Mouse (Mus musculus): ENCODE measurements around the gene Fam111a.

The Fam111a gene

DNA sequence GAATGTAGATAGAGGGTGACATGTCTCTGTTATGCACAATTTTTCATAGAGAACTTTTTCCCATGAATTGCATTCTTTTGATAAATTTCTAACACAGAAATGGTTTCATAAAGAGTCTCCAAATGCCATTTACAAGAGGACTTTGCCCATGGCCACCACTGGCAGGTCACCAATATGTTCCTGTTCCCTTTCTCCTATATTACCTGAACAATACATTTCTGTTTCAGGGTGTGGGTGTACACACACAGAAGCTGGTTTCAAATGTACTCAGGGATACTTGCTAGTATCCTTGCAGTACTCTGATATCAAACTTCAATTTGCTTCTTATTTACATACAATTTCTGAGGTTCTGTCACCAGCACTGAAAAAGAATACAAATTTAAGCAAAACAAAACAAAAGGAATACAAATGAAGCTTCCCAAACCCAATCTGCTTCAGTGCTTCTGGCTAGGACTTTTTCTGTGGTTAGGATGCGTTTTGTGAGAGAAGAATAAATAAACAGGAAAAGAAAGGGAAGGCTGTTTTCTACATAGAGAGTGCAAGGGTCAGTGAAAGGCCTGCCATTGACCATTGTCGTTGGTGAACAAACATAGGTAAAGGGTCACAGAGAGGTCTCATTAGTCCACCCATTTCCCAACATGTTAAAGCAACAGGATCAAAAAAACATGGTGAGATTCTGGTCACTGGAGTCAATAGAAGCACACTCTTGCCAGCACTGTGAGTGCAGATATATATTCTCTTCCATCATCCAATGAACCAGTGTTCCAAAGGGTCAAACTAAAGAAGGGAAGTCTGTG is 55.3 kb downstream of the Fam111a start:
- in situ Hi-C loops (cut with MboI) = no loop called here

DNA sequence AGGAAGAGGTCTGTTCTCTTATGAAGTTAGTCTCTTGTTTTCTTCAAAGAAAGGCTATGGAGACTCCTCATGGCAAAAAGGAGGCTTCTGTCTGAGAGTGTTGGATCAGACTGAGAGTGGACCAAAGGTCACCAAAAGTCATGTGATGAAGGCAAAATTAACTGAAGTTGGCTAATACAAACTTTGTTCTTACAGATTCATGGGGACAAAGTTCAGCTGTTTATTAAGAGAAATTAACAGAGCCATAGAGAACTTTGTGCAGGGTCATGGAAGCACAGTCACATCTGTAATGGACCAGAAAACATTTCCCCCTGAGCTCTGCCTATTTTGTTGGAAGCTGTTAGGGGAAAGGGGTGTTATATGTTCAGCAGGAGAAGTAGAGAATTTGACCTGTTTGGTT is 62.8 kb downstream of the Fam111a start:
- in situ Hi-C loops (cut with MboI) = no loop called here

DNA sequence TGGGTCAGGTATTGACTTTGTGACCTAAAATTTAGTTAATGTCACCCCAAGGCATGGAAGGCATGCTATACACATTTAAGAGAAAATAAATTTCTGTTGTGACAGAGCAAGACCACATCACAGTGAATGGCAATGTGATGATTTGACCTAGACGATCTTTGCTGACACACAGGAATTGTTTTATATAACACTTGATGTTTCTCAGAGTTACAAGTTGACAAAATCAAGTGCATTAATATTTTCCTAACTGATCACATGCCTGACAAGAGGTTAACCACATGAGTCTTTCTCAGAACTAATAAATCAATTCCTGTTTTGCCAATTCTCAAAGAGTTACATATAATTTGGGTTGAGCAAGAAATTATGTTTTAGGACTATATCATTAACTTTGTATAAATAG is 68.1 kb downstream of the Fam111a start:
- in situ Hi-C loops (cut with MboI) = no loop called here

DNA sequence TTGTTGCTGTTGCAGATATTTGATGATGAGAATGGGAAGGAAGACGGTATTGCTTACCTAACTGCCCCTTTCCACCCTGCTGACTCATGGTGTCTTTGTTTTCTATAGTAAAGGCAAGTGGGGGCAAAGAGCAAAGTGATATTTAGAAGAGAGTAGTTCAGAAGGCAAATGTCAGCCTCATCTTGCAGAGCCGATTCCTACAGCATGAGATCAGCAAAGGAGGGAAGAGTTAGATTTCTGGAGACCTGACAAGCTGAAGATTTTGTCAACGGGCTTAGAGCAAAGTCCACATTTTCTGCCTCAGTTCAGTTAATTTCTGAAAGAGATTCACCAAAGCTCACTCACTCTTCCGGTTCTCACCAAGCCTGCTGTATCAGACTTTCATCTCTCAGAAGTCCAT is 87.6 kb downstream of the Fam111a start, which contains the start of gene Glyat:
Gene Glyat, plus strand, starts transcription at position 133 of the 400 bp plus-strand sequence.
- in situ Hi-C loops (cut with MboI) = no loop called here

DNA sequence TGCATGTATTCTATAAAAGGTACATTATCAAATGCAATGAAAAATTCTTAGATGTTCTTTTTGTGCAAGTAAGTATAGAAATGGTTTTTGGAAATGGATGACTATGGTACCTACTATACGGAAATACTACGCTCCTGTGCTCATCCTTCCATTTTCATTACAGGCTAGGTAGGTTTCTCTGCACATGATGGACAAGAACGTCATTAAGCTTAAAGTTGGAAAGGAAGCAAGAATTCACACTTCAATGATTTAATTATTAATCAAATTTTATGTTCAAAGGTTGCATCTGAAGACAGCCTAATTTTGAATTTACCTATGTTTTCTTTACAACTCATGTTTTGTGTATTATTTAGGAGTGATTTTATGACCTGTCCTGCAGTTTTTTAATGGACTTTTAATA is 88.7 kb downstream of the Fam111a start:
- in situ Hi-C loops (cut with MboI) = no loop called here

DNA sequence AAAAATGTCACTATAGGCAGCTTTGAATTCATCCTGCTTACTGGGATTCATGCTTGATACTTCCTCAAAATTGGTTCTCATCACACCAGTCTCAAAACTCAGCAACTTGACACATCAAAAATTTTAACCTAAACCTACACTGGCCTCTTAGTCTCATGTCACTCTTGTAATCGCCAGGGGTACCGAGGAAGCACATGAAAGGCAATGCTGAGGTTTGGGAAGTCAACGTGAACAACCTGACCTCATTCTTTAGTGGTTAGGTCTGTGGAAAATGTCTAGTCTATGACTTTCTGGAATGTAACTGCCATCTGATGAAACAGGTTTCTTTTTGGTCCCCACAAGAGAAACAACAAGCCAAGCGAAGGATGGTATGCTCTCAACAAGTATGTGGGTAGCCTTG is 89.4 kb downstream of the Fam111a start:
- in situ Hi-C loops (cut with MboI) = no loop called here

DNA sequence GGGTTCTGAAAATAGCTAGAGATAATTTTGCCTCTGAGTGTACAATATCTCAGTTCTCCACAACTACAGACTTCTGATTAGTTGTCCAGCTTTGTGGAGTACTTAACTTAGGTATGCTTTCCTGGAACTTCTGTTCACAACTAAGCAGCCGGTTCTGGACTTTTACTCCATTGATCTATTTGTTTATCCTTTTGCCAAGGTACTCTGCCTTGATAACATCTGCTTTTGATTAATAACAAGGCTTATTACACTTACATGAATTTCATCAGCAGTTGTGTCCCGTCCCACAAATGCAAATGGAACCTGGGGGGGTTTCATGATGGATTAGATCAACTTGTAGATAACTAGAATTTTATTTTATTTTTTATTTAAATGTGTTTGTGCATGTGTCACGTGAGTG is 91.3 kb downstream of the Fam111a start:
- in situ Hi-C loops (cut with MboI) = no loop called here

DNA sequence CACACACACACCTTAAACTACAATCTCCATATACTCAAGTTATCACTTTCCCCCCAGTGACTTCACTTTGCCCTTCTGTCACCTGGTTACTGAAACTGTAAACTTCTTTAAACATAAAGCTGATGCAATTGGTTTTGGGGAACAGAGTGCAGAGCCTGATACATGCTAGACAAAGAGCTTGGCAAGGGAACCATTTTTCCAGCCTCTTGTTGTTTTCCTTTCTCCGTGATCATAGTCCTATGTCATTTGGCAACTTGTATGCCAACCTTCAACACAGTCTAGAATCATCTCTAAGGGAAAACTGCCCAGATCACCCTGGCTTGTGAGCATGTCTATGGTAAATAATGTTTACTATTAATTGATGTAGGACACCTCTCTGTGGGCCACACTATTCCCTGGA is 92.5 kb downstream of the Fam111a start:
- in situ Hi-C loops (cut with MboI) = no loop called here
